Mouse (Mus musculus): ENCODE data around the gene Lman1l. TPM values are rescaled to one million over a fixed set of nuclear protein-coding genes. Genes with fewer than 3 reads are reported as not detected.

The Lman1l gene
- total RNA-seq, 1 experiment = 0.22 TPM

GRCm38 (mm10) chr9:57643169-57643855 is 22.7 kb upstream of the Lman1l start:
- DNase-seq (ENCODE audit: low read depth, low spot score) = no peak
- in situ Hi-C loops (cut with MboI; ENCODE audit: low sequenced_read_pairs in 2 of 2, unreplicated experiment in 2 of 2) = no loop called here
- Histone ChIP-seq H3K4me3 (ENCODE audit: insufficient read depth in 1 of 2, low read depth in 1 of 2, low read length in 2 of 2, poor library complexity in 1 of 2, severe bottlenecking in 1 of 2) (no peak overlapping the region), H3K9me3 (ENCODE audit: control insufficient read depth, insufficient read depth, low read depth, low read length) (no peaks in the 10 kb centered on the region), H3K9ac (ENCODE audit: insufficient read depth, low read depth, low read length, poor library complexity, severe bottlenecking) (peak overlapping the region; percentile 22; the same call in 1 of the 2 replicates), H3K36me3 (ENCODE audit: control insufficient read depth, insufficient read depth, low read length, poor library complexity, severe bottlenecking) (peaks cover 5% of the 10 kb centered on the region; the same call in 1 of the 2 replicates), H3K27ac (ENCODE audit: insufficient read depth, low read depth, low read length, poor library complexity, severe bottlenecking) (no peak overlapping the region), H3K4me1 (ENCODE audit: control insufficient read depth in 2 of 2, insufficient read depth in 2 of 2, low read length in 2 of 2, poor library complexity in 1 of 2) (peaks cover 2 to 28% of the 10 kb centered on the region in 2 experiments; a peak in 2 of 4 replicates)
- TF ChIP-seq CHD2 (IDR thresholded peaks at IDR 0.05; ENCODE audit: low read depth, low read length) = no peak
- TF ChIP-seq HCFC1 (IDR thresholded peaks at IDR 0.05; ENCODE audit: borderline replicate concordance, insufficient read depth, low read length) = no peak
- TF ChIP-seq MAFK (IDR thresholded peaks at IDR 0.05; ENCODE audit: insufficient read depth, low read depth, low read length) = no peak
- no peak for TF ChIP-seq ZC3H11A (IDR thresholded peaks at IDR 0.05; ENCODE audit: borderline replicate concordance, low read depth, low read length)
- no peak for TF ChIP-seq ZNF384 (IDR thresholded peaks at IDR 0.05; ENCODE audit: low read depth, low read length)

GRCm38 (mm10) chr9:57641775-57642550 is 21.4 kb upstream of the Lman1l start:
- Histone ChIP-seq H3K9me3 (ENCODE audit: control insufficient read depth, insufficient read depth, low read depth, low read length) (no peaks in the 10 kb centered on the region), H3K9ac (ENCODE audit: insufficient read depth, low read depth, low read length, poor library complexity, severe bottlenecking) (no peak overlapping the region), H3K4me1 (ENCODE audit: control insufficient read depth in 2 of 2, insufficient read depth in 2 of 2, low read length in 2 of 2, poor library complexity in 1 of 2) (peaks cover 2 to 28% of the 10 kb centered on the region in 2 experiments; a peak in 2 of 4 replicates), H3K4me3 (ENCODE audit: insufficient read depth in 1 of 2, low read depth in 1 of 2, low read length in 2 of 2, poor library complexity in 1 of 2, severe bottlenecking in 1 of 2) (no peak overlapping the region), H3K36me3 (ENCODE audit: control insufficient read depth, insufficient read depth, low read length, poor library complexity, severe bottlenecking) (peaks cover 5% of the 10 kb centered on the region; the same call in 1 of the 2 replicates), H3K27ac (ENCODE audit: insufficient read depth, low read depth, low read length, poor library complexity, severe bottlenecking) (no peak overlapping the region)
- no peak for TF ChIP-seq HCFC1 (IDR thresholded peaks at IDR 0.05; ENCODE audit: borderline replicate concordance, insufficient read depth, low read length)
- no peak for TF ChIP-seq ZNF384 (IDR thresholded peaks at IDR 0.05; ENCODE audit: low read depth, low read length)
- no peak for TF ChIP-seq MAFK (IDR thresholded peaks at IDR 0.05; ENCODE audit: insufficient read depth, low read depth, low read length)
- TF ChIP-seq CHD2 (IDR thresholded peaks at IDR 0.05; ENCODE audit: low read depth, low read length) = no peak
- no peak for TF ChIP-seq ZC3H11A (IDR thresholded peaks at IDR 0.05; ENCODE audit: borderline replicate concordance, low read depth, low read length)
- no peak for DNase-seq (ENCODE audit: low read depth, low spot score)
- in situ Hi-C loops (cut with MboI; ENCODE audit: low sequenced_read_pairs in 2 of 2, unreplicated experiment in 2 of 2) = no loop called here

GRCm38 (mm10) chr9:57641022-57641421 is 20.4 kb upstream of the Lman1l start:
- Histone ChIP-seq H3K9me3 (ENCODE audit: control insufficient read depth, insufficient read depth, low read depth, low read length) (no peaks in the 10 kb centered on the region), H3K4me1 (ENCODE audit: control insufficient read depth in 2 of 2, insufficient read depth in 2 of 2, low read length in 2 of 2, poor library complexity in 1 of 2) (peaks cover 0 to 28% of the 10 kb centered on the region in 2 experiments; a peak in 2 of 4 replicates), H3K4me3 (ENCODE audit: insufficient read depth in 1 of 2, low read depth in 1 of 2, low read length in 2 of 2, poor library complexity in 1 of 2, severe bottlenecking in 1 of 2) (no peak overlapping the region), H3K9ac (ENCODE audit: insufficient read depth, low read depth, low read length, poor library complexity, severe bottlenecking) (no peak overlapping the region), H3K36me3 (ENCODE audit: control insufficient read depth, insufficient read depth, low read length, poor library complexity, severe bottlenecking) (peaks cover 5% of the 10 kb centered on the region; the same call in 1 of the 2 replicates), H3K27ac (ENCODE audit: insufficient read depth, low read depth, low read length, poor library complexity, severe bottlenecking) (no peak overlapping the region)
- in situ Hi-C loops (cut with MboI; ENCODE audit: low sequenced_read_pairs in 2 of 2, unreplicated experiment in 2 of 2) = no loop called here
- TF ChIP-seq MAFK (IDR thresholded peaks at IDR 0.05; ENCODE audit: insufficient read depth, low read depth, low read length) = no peak
- TF ChIP-seq ZNF384 (IDR thresholded peaks at IDR 0.05; ENCODE audit: low read depth, low read length) = no peak
- TF ChIP-seq HCFC1 (IDR thresholded peaks at IDR 0.05; ENCODE audit: borderline replicate concordance, insufficient read depth, low read length) = no peak
- TF ChIP-seq ZC3H11A (IDR thresholded peaks at IDR 0.05; ENCODE audit: borderline replicate concordance, low read depth, low read length) = no peak
- TF ChIP-seq CHD2 (IDR thresholded peaks at IDR 0.05; ENCODE audit: low read depth, low read length) = no peak
- DNase-seq (ENCODE audit: low read depth, low spot score) = no peak

- no peak for DNase-seq (ENCODE audit: low read depth, low spot score)
- peaks cover 0 to 26% of the 10 kb centered on the region in 2 experiments; a peak in 2 of 4 replicates for H3K4me1 ChIP-seq (ENCODE audit: control insufficient read depth in 2 of 2, insufficient read depth in 2 of 2, low read length in 2 of 2, poor library complexity in 1 of 2)
- H3K27ac ChIP-seq (ENCODE audit: insufficient read depth, low read depth, low read length, poor library complexity, severe bottlenecking) = no peak overlapping the region
- no peak for TF ChIP-seq CHD2 (IDR thresholded peaks at IDR 0.05; ENCODE audit: low read depth, low read length)
- TF ChIP-seq MAFK (IDR thresholded peaks at IDR 0.05; ENCODE audit: insufficient read depth, low read depth, low read length) = no peak
- TF ChIP-seq ZC3H11A (IDR thresholded peaks at IDR 0.05; ENCODE audit: borderline replicate concordance, low read depth, low read length) = no peak
- no peak for TF ChIP-seq ZNF384 (IDR thresholded peaks at IDR 0.05; ENCODE audit: low read depth, low read length)
- no peak for TF ChIP-seq HCFC1 (IDR thresholded peaks at IDR 0.05; ENCODE audit: borderline replicate concordance, insufficient read depth, low read length)
- peak overlapping the region; percentile 6 to 17; a peak in 2 of 4 replicates for H3K4me3 ChIP-seq (ENCODE audit: insufficient read depth in 1 of 2, low read depth in 1 of 2, low read length in 2 of 2, poor library complexity in 1 of 2, severe bottlenecking in 1 of 2)
- in situ Hi-C loops (cut with MboI; ENCODE audit: low sequenced_read_pairs in 2 of 2, unreplicated experiment in 2 of 2) = no loop called here
- peaks cover 5% of the 10 kb centered on the region; the same call in 1 of the 2 replicates for H3K36me3 ChIP-seq (ENCODE audit: control insufficient read depth, insufficient read depth, low read length, poor library complexity, severe bottlenecking)
- peak overlapping the region; percentile 8 for H3K9ac ChIP-seq (ENCODE audit: insufficient read depth, low read depth, low read length, poor library complexity, severe bottlenecking)
- H3K9me3 ChIP-seq (ENCODE audit: control insufficient read depth, insufficient read depth, low read depth, low read length) = no peaks in the 10 kb centered on the region
Measured at GRCm38 (mm10) chr9:57640384-57640783, 19.8 kb upstream of the Lman1l start.

All from ES-E14 (cell line).